In the genomic region with DNA sequence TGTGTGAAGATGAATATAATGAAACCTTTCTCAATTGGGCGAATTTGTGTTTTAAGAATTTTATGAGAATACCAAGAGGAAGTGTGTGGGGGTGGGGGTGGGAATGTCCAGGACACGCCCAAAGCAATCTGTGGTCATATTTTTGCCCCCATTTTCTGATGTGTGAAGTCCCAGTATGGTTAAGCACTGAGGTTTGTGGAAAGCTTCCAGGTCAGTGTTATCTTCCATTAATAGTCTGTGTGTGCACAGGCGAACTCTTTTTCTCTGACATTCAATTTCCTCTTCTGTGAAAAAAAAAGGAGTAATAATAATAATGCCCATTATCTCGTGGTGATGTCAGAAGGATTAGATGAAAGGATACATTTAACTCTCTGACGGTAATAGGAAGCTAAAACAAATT, we compare ENCODE assay signal across 8 mouse cellular contexts. TPM values are rescaled to one million over a fixed set of nuclear protein-coding genes. Genes with fewer than 3 reads are reported as not detected.
DNase-seq lines count a peak whose midpoint lies in the region; ATAC-seq lines count a peak whose summit lies in the region.

No protein-coding gene starts in this region.

- WGBS in heart, embryonic 15.5 days = 47% methylated on average over 5 of the region's 5 CpGs
- WGBS in hindbrain, embryonic 14.5 days = 46% methylated on average over 5 of the region's 5 CpGs
- WGBS in midbrain, embryonic 16.5 days = 44% methylated on average over 5 of the region's 5 CpGs

- H3K27ac ChIP-seq in heart, embryonic 15.5 days = peak overlapping the region; percentile 57; the same call in 1 of the 2 replicates
- peak overlapping the region; percentile 80 for H3K27ac ChIP-seq in hindbrain, embryonic 14.5 days
- peak overlapping the region; percentile 83 for H3K27ac ChIP-seq in midbrain, embryonic 16.5 days (ENCODE audit: low read length)

- H3K4me3 ChIP-seq in heart, embryonic 15.5 days = peak overlapping the region; percentile 30; the same call in 1 of the 2 replicates
- no peak overlapping the region for H3K4me3 ChIP-seq in hindbrain, embryonic 14.5 days (replicated peaks; ENCODE audit: low read length)
- no peak overlapping the region for H3K4me3 ChIP-seq in midbrain, embryonic 16.5 days (ENCODE audit: low read depth, low read length)

- no peaks in the 10 kb centered on the region for H3K9me3 ChIP-seq in heart, embryonic 15.5 days (replicated peaks)
- H3K9me3 ChIP-seq in hindbrain, embryonic 14.5 days (ENCODE audit: control insufficient read depth, low read length) = no peaks in the 10 kb centered on the region
- no peaks in the 10 kb centered on the region for H3K9me3 ChIP-seq in midbrain, embryonic 16.5 days (replicated peaks; ENCODE audit: control insufficient read depth, low read length, poor library complexity, severe bottlenecking)

- H3K27me3 ChIP-seq in heart, embryonic 15.5 days = no peaks in the 10 kb centered on the region
- no peaks in the 10 kb centered on the region for H3K27me3 ChIP-seq in hindbrain, embryonic 14.5 days (ENCODE audit: control insufficient read depth, insufficient read depth, low read length)
- H3K27me3 ChIP-seq in midbrain, embryonic 16.5 days (ENCODE audit: control insufficient read depth, insufficient read depth, low read depth, low read length) = no peaks in the 10 kb centered on the region

- no peaks in the 10 kb centered on the region for H3K36me3 ChIP-seq in heart, embryonic 15.5 days
- no peaks in the 10 kb centered on the region for H3K36me3 ChIP-seq in hindbrain, embryonic 14.5 days (replicated peaks; ENCODE audit: control insufficient read depth, insufficient read depth)
- H3K36me3 ChIP-seq in midbrain, embryonic 16.5 days (ENCODE audit: control insufficient read depth, insufficient read depth, low read length) = no peaks in the 10 kb centered on the region

- no peak for ATAC-seq in heart, embryonic 15.5 days (replicated peaks; ENCODE audit: insufficient number of reproducible peaks, insufficient read depth, low FRiP score, low read depth)
- peak; percentile 60 for ATAC-seq in common myeloid progenitor, adult 5-6 weeks (replicated peaks; ENCODE audit: low read depth, poor library complexity, severe bottlenecking)
- peak; percentile 49; the same call in 1 of the 2 replicates for ATAC-seq in hindbrain, embryonic 14.5 days (ENCODE audit: low FRiP score)
- peak; percentile 65 for ATAC-seq in midbrain, embryonic 16.5 days

- no peak overlapping the region for H3K9ac ChIP-seq in heart, embryonic 15.5 days
- H3K9ac ChIP-seq in hindbrain, embryonic 14.5 days = peak overlapping the region; percentile 45
- H3K9ac ChIP-seq in midbrain, embryonic 16.5 days (ENCODE audit: low read depth, low read length) = peak overlapping the region; percentile 55

- H3K4me2 ChIP-seq in heart, embryonic 15.5 days = peak overlapping the region; percentile 57
- H3K4me2 ChIP-seq in hindbrain, embryonic 14.5 days (replicated peaks) = peak overlapping the region; percentile 38
- H3K4me2 ChIP-seq in midbrain, embryonic 16.5 days (ENCODE audit: low read length) = peak overlapping the region; percentile 36

- peaks cover 13% of the 10 kb centered on the region for H3K4me1 ChIP-seq in heart, embryonic 15.5 days (replicated peaks)
- H3K4me1 ChIP-seq in hindbrain, embryonic 14.5 days (replicated peaks; ENCODE audit: control insufficient read depth, insufficient read depth, low read length) = peaks cover 5% of the 10 kb centered on the region; the same call in 1 of the 2 replicates
- peaks cover 11% of the 10 kb centered on the region for H3K4me1 ChIP-seq in midbrain, embryonic 16.5 days (ENCODE audit: control insufficient read depth, insufficient read depth, low read length)

- DNase-seq in heart, adult 9 months (ENCODE audit: low spot score in 2 of 2) = no peak
- DNase-seq in hindbrain, embryonic 14.5 days (ENCODE audit: low spot score) = peak; percentile 54
- no peak for DNase-seq in retina, postnatal 1 day
- DNase-seq in cerebellum, postnatal 14 days = no peak
- DNase-seq in spleen, postnatal 14 days (ENCODE audit: low spot score in 2 of 2) = no peak

RNA-seq across cellular contexts. Expression of a gene that starts 33.5 kb away (rescaled TPM):
- 631 and 795 TPM in 2 replicates for polyA plus RNA-seq in heart, embryonic 15.5 days (2015; fragmentation: Nextera tagmentation; extraction: Ambion mirVana)
- 89.4 and 98.8 TPM in 2 replicates for total RNA-seq in common myeloid progenitor, adult 5-6 weeks (2017)
- 58.8 and 59.5 TPM in 2 replicates for polyA plus RNA-seq in hindbrain, embryonic 14.5 days (2014; fragmentation: Nextera tagmentation; extraction: Ambion mirVana)
- polyA plus RNA-seq in midbrain, embryonic 16.5 days (2015; fragmentation: Nextera tagmentation; extraction: Ambion mirVana) = 36.3 and 42.7 TPM in 2 replicates

RNA-seq across cellular contexts. Expression of a gene that starts 48.6 kb away (rescaled TPM):
- polyA plus RNA-seq in heart, embryonic 15.5 days (2015; fragmentation: Nextera tagmentation; extraction: Ambion mirVana) = 390 and 404 TPM in 2 replicates
- total RNA-seq in common myeloid progenitor, adult 5-6 weeks (2017) = not detected in 2 replicates
- 0.27 and 1.6 TPM in 2 replicates for polyA plus RNA-seq in hindbrain, embryonic 14.5 days (2014; fragmentation: Nextera tagmentation; extraction: Ambion mirVana)
- 0.63 and 1.0 TPM in 2 replicates for polyA plus RNA-seq in midbrain, embryonic 16.5 days (2015; fragmentation: Nextera tagmentation; extraction: Ambion mirVana)

Comparison
In these comparisons a context has a peak if more than half of its experiments do, and no peak if none do; other contexts are left out.
1. RNA of a gene that starts 33.5 kb away (polyA plus RNA-seq): 631 to 795 TPM in heart, embryonic 15.5 days; 58.8 to 59.5 TPM in hindbrain, embryonic 14.5 days and 36.3 to 42.7 TPM in midbrain, embryonic 16.5 days; every median in the first group is over 10 times any median in the second.
2. RNA of a gene that starts 48.6 kb away (polyA plus RNA-seq): 390 to 404 TPM in heart, embryonic 15.5 days; 0.27 to 1.6 TPM in hindbrain, embryonic 14.5 days and 0.63 to 1.0 TPM in midbrain, embryonic 16.5 days; every median in the first group is over 100 times any median in the second.
3. Peak in every context shown above with its lines, with median percentiles within 50 percentile points of each other: H3K27ac ChIP-seq and H3K4me2 ChIP-seq.